Mouse (Mus musculus) activated CD4-positive, CD25-positive, alpha-beta regulatory T cell, adult 4 months (primary cell): ENCODE measurements around the gene Adarb2. TPM values are rescaled to one million over a fixed set of nuclear protein-coding genes. Genes with fewer than 3 reads are reported as not detected.

Experiments used
- ATAC-seq: one replicate; pipeline ENCODE4 v1.8.0; 2017
- polyA plus RNA-seq, 2 experiments: library from polyadenylated mRNA; unstranded; fragments of 100-300 nt; shearing (Covaris generic); gene quantifications; one replicate each; pipeline ENCODE4 v1.2.1; 2017

The Adarb2 gene
- polyA plus RNA-seq, 2 experiments from 2014 or later, result 0.10 TPM; not detected in 1

DNA sequence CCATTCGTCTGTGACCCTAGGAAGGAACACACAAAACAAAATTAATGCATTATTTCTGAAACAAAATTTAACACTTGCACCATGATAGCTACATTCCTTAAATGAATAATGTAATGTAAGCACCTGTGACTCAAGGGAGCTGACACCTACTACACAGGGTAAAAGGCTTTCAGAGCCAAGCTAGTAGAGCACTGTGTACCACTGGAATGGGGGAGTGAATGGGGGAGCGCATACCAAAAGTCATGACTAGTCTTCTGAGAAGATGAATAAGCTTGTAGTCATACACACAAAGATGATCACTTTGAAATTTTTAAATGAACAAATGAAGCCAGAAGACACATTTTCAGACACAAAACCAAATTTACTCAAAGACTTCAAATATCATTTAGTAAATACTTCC, 603.3 kb downstream of the Adarb2 start:
- ATAC-seq, result no peak
